Mouse (Mus musculus) testis, adult 10 weeks (tissue): ENCODE results near the gene Vmn1r130. TPM values are rescaled to one million over a fixed set of nuclear protein-coding genes. Genes with fewer than 3 reads are reported as not detected.

Experiments used
- polyA plus RNA-seq: library from polyadenylated mRNA; stranded (reverse); fragments of 350-450 nt; fragmentation: Illumina TruSeq; extraction: RNeasy Lipid Tissue Mini Kit (QIAGEN cat#74804); gene quantifications from one replicate; pipeline ENCODE4 v1.2.3, GENCODE M21; 2014; ENCODE audit warnings: low read depth, low replicate concordance

The Vmn1r130 gene
- polyA plus RNA-seq, result not detected

DNA sequence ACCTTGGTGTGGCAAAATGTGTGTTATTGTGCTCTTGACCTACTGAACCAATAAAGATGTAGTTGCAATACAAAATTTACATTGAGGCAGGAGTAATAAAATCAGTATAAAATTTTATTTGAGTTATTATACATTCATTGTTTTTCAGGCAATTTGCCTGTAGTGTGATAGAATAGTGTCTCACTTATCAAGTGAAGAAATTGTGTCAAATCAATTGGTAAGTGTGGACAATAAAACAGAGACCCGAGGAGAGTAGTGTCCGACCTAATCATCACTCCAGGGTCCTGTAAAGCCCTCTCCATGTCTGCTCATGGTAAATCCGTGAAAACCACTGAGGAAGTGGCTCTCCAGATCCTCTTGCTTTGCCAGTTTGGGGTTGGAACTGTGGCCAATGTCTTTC is at the start of gene Vmn1r130:
Gene Vmn1r130, plus strand, starts transcription at position 301 of the 400 bp plus-strand sequence.

GRCm38 (mm10) chr7:21545990-21546389 is 34.4 kb downstream of the Vmn1r130 start, which contains the start of gene Vmn1r131:
Gene Vmn1r131, minus strand, starts transcription at chr7:21546090.

Other genes starting within 250 kb of the Vmn1r130 start
- not detected for gene Vmn1r125, start 239.6 kb upstream of the Vmn1r130 start, polyA plus RNA-seq
- not detected for gene Vmn1r126, start 210.3 kb upstream of the Vmn1r130 start, polyA plus RNA-seq
- not detected for gene Vmn1r127, start 191.9 kb upstream of the Vmn1r130 start, polyA plus RNA-seq
- gene Vmn1r128, start 162.4 kb upstream of the Vmn1r130 start, polyA plus RNA-seq, result not detected
- gene Vmn1r129, start 150.5 kb upstream of the Vmn1r130 start, polyA plus RNA-seq, result not detected
- not detected for gene Gm6882, start 79.0 kb upstream of the Vmn1r130 start, polyA plus RNA-seq
- not detected for gene Vmn1r131, start 34.3 kb downstream of the Vmn1r130 start, polyA plus RNA-seq
- not detected for gene Vmn1r132, start 102.3 kb downstream of the Vmn1r130 start, polyA plus RNA-seq
- gene Gm4175, start 249.7 kb downstream of the Vmn1r130 start, polyA plus RNA-seq, result not detected